Mouse (Mus musculus) subcutaneous adipose tissue, adult 2 months (tissue): ENCODE results near the gene Ids. TPM values are rescaled to one million over a fixed set of nuclear protein-coding genes. Genes with fewer than 3 reads are reported as not detected.

Experiments used
- polyA plus RNA-seq: library from polyadenylated mRNA; depleted of rRNA; stranded (reverse); fragments of >200 nt; gene quantifications from 2 replicates; pipeline ENCODE4 v1.2.3, GENCODE M21; 2012; ENCODE audit warnings: low replicate concordance; rRNA removed

Ids gene
- 26.5 and 34.6 TPM in 2 replicates for polyA plus RNA-seq

DNA sequence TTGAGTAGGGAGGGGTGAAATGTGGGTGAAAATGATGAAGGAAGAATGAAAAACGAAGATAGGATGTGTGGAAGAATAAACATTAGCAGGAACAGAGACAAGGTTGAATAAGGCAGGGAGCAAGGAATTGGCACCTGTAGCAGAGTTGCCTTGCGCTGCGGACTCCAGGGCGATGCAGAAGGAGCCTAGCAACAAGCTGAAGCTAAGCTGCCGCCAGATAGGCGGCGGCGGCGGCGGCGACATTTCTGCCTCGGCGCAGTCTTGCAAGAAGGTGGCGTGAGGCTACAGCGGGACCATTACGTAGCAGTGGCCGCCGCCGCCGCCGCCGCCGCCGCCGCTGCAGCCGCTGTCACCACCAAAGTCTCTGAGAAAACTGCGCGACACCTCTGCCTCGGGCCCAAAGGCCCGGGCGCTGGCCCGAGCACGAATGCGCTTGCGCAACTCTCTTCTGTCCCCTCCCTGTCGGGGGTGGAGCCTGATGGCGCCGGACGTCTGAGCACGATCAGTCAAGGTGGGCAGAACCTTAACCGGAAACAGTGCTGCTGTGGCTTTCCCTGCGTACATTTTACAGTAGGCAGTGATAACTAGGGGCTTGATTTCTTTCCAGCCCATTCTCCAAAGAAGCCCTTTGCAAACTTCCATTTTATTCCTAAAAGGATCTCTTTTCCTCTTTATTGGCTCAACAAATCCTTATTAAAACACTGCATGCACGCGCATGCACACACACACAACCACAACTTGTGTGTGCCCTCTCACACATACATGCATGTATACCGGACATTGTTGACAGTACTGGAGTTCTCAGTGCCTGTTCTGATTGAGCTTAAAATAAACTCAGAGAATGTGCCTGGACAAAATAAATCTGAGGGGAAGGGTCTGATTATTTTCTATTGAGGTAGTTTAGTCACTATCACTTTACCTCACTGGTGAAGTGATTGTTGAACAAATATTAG lies at the start of gene Ids:
Gene Ids (minus strand): TSS at position 424 of the 953 bp plus-strand sequence.

GRCm38 (mm10) chrX:70385276-70385961 lies 20.5 kb upstream of the Ids start, which contains the start of gene 1110012L19Rik:
Gene 1110012L19Rik, plus strand, starts transcription at chrX:70385877.

Other genes with a start within 250 kb of the Ids start
- 11.6 and 12.0 TPM in 2 replicates for gene 1110012L19Rik, start 20.8 kb upstream of the Ids start, polyA plus RNA-seq
- gene Tmem185a, start 112.1 kb upstream of the Ids start, polyA plus RNA-seq: 42.9 and 50.5 TPM in 2 replicates